Mouse (Mus musculus) G1E (cell line): ENCODE results near the gene Gm9044.
"Not testable (repeated sequence)": the region's sequence is repeated elsewhere in the genome, so short reads cannot be mapped to it uniquely, and the experiment has no call there.

Experiments used
- CTCF ChIP-seq: IDR thresholded peaks from 2 replicates; pipeline ENCODE4 v1.5.1; 2012; ENCODE audit warnings: low read depth, low read length, inconsistent platforms, mixed read lengths
- GATA1 ChIP-seq: IDR thresholded peaks from 2 replicates; pipeline ENCODE4 v1.6.1; 2012; ENCODE audit warnings: borderline replicate concordance, low read length, inconsistent platforms, mixed read lengths
- GATA2 ChIP-seq: IDR thresholded peaks from 2 replicates; pipeline ENCODE4 v1.6.1; 2012; ENCODE audit warnings: low read depth, low read length, inconsistent platforms, borderline replicate concordance
- POLR2AphosphoS5 ChIP-seq: IDR thresholded peaks from 2 replicates; pipeline ENCODE4 v1.6.1; 2012; ENCODE audit warnings: low read depth, low read length, inconsistent platforms; ENCODE audit not compliant: insufficient replicate concordance
- TAL1 ChIP-seq: conservative IDR thresholded peaks from 2 replicates; pipeline ENCODE4 v1.6.1; 2012; ENCODE audit warnings: low read depth, low read length, inconsistent platforms, mixed read lengths

- TF ChIP-seq CTCF, GATA1, POLR2AphosphoS5, GATA2, TAL1: not testable (repeated sequence)
These were observed 16.4 kb upstream of the Gm9044 start, which contains the start of gene Gm9048 for GRCm38 (mm10) chr10:118348579-118348978.
